Mouse (Mus musculus): ENCODE data around the gene Eef2k.

DNA sequence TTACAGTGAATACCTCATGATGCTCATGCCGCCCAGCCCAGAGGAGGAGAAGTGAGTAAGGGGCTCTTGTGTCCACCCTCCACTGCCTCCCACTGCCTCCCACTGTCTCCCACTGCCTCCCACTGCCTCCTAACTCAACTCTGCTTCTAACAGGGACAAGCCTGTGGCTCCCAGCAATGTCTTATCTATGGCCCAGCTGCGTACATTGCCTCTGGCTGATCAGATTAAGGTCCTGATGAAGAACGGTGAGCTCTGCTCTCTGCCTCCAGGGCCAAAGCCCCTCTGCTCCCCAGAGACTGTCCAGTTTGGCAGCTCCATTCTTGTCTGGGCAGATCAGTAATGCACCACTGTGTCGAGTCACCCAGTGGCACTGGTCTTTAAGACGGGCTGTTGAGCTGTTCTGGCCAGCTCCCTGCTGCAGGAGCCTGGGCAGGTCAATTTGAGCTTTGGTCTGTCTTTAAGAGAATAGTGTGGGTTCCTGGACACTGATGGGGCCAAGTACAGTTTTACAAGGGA lies 91.1 kb downstream of the Eef2k start:
- no peak for TF ChIP-seq ZNF384 (IDR thresholded peaks at IDR 0.05; ENCODE audit: low read depth, low read length)
- TF ChIP-seq MAFK (IDR thresholded peaks at IDR 0.05; ENCODE audit: insufficient read depth, low read depth, low read length), result no peak
- TF ChIP-seq CHD2 (IDR thresholded peaks at IDR 0.05; ENCODE audit: low read depth, low read length), result no peak
- TF ChIP-seq ZC3H11A (IDR thresholded peaks at IDR 0.05; ENCODE audit: borderline replicate concordance, low read depth, low read length), result no peak
